Mouse (Mus musculus) liver, adult 2 months (tissue): ENCODE measurements around the gene Pdzk1ip1.

Experiments
- CTCF ChIP-seq: fragments of 200-500 bp; IDR thresholded peaks from 2 replicates; pipeline ENCODE4 v1.5.1; 2011; ENCODE audit warnings: low read depth, low read length, control low read depth
- POLR2A ChIP-seq: fragments of 200-500 bp; IDR thresholded peaks from 2 replicates; pipeline ENCODE4 v1.6.1; 2011; ENCODE audit warnings: low read length, control low read depth; ENCODE audit not compliant: insufficient read depth; ENCODE audit errors: extremely low read depth

GRCm38 (mm10) chr4:115083031-115083430 is 5.5 kb upstream of the Pdzk1ip1 start:
- TF ChIP-seq CTCF (no peak), POLR2A (no peak)
